Mouse (Mus musculus): ENCODE results near the gene Gsdmc4.

DNA sequence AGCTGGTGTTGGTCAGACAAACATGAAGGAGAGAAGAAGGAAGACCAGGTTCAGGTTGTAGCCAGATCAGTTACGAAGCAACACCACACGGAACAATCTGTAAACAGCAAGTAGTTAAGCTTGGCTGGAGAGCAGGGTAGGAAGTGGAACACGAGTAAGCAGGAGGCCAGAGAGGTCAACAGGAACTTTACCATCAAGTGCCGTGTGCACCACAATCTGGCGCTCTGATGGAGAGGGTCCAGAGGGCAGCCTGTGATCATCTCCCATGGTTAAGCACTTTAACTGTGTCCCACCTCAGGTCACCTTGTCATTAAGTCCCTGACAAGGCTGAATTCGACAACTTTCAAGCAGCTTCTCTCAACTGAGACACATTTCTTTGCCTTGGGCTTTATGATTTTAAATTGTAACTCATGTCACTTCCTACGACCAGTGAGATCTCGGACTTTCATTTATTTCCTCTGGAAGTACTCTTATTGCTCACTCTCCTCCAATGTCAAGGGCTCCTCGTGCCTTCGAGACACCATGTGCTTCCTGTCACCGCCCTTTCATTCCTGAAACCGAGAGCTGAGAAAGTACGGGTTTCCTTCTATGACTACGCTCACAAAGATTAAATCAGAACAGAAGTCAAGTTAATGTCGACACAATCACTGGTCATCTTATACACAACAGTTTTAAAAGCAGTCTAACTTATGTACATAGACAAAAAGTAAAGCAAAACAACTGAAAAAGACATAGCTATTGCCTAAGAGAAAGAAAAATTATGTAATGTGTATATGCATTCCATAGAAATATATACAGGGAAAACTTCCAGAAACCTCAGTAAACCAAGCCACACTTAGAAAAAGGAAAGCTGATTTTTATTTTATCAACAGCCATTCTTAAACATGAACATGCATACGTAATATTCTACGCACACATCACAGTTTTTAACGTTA is 18.3 kb upstream of the Gsdmc4 start:
- TF ChIP-seq POLR2A (IDR thresholded peaks at IDR 0.05; ENCODE audit: low read depth, low read length): no peak
- no peak for TF ChIP-seq CTCF (IDR thresholded peaks at IDR 0.05; ENCODE audit: borderline replicate concordance, insufficient read depth, low read length)

Data from embryonic fibroblast, embryonic 13.5 days (primary cell).